Mouse (Mus musculus) cerebellum, adult (tissue): ENCODE results near the gene Tcf12.

ENCODE experiments used
- ATAC-seq: cut with Nextera tagmentation; 2 replicates; pipeline ENCODE4 v1.9.2; 2017; ENCODE audit warnings: mild to moderate bottlenecking, moderate library complexity, mixed read lengths; ENCODE audit not compliant: insufficient number of reproducible peaks, low FRiP score, low TSS enrichment

Tcf12 gene

GRCm38 (mm10) chr9:72111622-72112550 lies at the start of gene Tcf12:
Gene Tcf12 (minus strand): TSS chr9:72111871.
- ATAC-seq = peak; percentile 70; the same call in 1 of the 2 replicates

DNA sequence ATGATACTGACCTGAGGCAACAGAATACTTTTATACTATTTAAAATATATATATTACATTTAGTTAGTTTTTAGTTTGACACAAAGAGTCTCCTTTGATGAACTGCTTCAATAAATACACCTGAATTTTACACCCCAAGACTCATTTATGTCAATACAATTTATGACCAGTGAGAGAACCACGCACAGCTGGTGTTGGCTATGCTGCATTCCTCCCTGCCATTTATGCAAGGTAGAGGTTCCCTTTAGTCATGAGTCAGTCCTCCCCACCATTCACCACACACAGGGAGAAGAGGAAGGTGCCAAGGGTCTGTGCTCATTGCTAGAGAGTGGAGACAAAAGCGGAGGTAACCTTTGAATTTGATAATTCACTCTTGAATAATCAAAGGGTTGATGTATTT lies 46.7 kb upstream of the Tcf12 start:
- no peak for ATAC-seq

DNA sequence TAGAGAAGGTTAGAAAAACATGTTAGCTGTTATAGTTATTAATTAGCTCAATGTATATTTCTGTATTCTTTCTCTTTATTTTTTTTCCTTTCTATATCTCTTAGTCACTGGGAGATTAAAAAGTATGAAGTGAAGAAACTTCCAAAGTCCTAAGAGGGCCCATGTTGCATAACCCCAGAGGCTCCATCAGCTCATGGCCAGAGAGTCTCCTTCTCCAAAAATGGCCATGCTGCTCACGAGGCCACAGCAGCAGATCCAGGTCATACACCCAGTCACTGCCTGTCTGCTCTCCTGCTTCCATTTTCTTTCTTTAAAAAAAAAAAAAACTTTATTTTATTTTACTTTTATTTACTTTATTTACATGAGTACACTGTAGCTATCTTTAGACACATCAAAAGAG lies 45.4 kb upstream of the Tcf12 start:
- no peak for ATAC-seq

DNA sequence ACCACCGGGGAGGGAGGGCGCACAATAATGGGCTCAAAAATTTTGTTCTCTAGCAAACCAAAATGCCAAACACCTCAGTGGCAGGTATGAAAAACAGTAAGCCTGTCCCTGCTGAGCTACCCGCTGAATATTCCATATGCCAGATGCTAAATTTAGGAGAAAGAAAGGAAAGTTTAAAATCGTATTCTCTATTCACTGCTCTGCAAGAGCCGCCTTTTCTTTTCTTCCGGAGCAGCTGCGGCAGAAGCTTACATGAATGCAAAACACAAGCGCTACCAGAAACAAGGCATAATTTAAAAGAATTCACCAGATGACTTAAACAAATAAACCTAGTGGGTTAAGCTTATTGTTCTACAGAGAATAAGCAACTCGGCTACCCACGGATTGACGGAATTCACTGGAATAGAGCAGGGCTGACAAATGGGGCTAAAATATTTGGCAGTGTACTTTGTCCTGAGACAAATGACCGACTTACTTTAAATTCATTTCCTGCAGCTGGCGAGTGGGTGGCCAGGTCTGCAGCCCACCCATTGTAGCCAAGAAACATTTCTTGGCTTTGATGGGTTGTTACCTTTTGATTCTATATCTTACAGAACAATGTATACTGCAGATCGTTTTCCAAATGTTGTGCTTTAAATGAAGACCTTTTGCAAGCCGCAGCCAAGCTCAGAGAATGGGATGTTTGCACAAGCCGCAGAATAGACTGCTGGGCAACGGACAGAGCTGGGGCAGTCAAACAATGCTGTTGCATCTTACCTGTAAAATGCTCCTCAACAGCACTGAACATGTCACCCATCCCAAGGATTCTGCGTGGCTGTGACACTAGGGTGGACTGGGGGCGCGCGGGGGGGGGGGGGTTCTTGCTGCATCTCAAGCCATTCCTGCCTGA lies 43.8 kb upstream of the Tcf12 start:
- ATAC-seq = peak; percentile 66; the same call in 1 of the 2 replicates

- no peak for ATAC-seq
Measured at GRCm38 (mm10) chr9:72144148-72144547, 32.5 kb upstream of the Tcf12 start.

DNA sequence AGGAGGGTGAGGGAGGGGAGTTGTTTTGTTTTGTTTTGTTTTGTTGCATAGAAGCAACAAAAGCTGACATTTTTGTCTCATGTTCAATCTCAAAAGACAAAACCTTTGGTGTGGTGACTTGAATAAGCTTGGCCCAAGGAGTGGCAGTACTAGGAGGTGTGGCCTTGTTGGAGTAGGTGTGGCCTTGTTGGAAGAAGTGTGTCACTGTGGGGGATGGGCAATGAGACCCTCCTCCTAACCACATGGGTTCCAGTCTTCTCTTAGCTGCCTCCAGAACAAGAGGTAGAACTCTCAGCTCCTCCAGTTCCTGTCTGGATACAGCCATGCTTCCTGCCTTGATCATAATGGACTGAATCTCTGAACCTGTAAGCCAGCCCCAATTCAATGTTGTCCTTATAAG lies 26.2 kb upstream of the Tcf12 start:
- no peak for ATAC-seq

- ATAC-seq = no peak
Measured at GRCm38 (mm10) chr9:72133772-72134245, 22.1 kb upstream of the Tcf12 start.

- ATAC-seq = peak; percentile 80; the same call in 1 of the 2 replicates
Measured at GRCm38 (mm10) chr9:72133089-72133771, 21.6 kb upstream of the Tcf12 start.

DNA sequence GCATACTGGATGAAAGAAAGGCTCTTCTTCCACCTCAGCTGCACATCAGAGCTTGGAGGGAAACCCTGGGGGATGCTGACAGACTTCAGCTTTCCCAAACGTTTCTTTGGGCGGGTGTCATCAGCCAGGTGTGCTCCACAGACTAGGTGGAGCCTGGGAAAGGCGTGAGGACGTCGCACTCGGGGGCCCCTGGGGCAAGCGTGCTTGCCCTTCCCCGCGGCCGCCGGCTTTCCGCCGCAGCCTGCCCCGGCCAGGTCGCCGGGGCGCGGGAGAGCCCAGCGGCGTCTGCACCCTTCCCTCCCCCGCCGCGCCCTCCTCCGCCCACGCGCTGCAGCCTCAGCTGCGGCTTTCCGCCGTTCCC lies 21.0 kb upstream of the Tcf12 start:
- no peak; the same call in 1 of the 2 replicates for ATAC-seq

DNA sequence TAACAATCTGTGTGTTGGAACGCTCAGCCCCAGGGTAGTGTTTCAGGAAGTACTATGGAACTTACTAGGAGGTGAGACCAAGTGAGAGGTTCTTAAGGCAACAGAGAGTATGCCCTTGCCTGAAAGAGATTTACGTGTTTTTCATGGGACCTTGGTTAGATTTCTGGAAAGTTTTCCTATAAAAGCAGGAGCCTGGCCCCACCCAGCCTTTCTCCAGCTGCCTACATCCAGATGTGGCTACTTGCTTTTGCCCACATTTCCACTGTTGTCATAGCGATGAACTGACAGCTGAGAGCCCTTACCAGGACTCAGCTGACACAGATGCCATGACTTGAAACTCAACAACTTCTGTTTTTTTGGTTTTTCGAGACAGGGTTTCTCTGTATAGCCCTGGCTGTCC lies 18.2 kb upstream of the Tcf12 start:
- ATAC-seq = no peak

- no peak for ATAC-seq
Measured at GRCm38 (mm10) chr9:72125442-72125841, 13.8 kb upstream of the Tcf12 start.

DNA sequence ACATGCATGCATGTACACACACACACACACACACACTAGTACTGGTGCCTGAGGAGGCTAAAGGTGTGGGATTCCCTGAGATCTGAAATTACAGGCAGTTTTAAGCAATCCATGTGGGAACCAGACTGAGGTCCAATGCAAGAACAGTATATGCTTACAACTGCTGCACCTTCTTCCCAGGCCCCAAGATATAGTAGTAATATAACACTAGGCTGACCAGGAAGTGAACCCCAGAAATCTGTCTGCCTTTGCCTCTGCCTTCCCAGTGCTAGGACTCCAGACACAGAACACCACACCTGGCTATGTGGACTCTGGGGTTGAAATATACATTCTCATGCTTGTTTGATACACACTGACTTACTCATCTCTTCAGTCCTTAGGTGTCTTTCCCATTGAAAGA lies 6.8 kb upstream of the Tcf12 start:
- no peak for ATAC-seq

DNA sequence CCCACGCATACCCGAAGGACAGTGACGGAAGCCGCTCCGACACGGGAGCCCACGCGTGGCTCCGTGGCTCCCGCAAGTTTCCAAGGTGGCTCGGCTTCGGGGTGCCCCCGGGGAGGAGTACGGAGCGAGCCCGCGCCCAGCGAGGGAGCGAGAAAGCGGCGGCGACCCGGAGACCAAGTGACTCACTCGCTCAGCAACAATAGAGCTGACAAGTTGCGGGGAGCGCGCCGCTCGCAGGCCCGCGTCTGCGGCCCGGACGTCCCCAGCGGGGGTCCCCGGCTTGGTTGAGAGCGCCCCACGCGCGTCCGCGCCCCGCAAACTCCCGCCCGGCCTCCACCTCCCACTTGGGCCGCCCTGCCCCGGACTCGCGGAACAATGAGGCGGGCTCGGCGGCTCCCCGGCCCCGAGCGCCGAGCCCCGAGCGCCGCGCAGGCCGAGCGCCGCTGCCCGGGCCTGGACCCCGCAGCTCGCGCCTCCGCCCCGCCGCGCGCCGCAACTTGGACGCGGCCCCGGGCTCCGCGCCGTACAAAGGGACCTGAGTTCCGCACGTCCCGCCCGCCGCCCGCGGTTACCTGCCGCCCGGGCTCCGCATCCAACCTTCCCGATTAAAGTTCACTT lies 558 bp downstream of the Tcf12 start:
- peak; percentile 72; the same call in 1 of the 2 replicates for ATAC-seq

DNA sequence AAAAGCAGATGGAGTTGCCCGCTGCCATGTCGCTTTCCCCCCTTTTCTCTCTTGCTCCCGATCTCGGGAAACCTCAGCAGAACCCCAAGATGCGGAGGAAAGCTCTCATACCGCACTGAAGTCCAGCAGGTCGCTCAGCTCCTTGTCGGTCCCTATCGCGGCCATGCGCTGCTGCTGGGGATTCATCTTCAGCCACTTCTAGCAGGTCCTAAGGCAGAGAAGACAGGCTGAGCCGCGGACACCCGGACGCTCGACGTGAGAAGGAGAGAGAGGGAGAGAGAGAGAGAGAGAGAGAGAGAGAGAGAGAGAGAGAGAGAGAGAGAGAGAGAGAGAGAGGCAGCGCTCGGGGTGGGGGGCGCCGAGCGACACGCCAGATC lies 1.1 kb downstream of the Tcf12 start:
- no peak for ATAC-seq

- ATAC-seq = no peak
Measured at GRCm38 (mm10) chr9:72103471-72103870, 8.2 kb downstream of the Tcf12 start.

GRCm38 (mm10) chr9:72099945-72100685 lies 11.6 kb downstream of the Tcf12 start:
- no peak for ATAC-seq

DNA sequence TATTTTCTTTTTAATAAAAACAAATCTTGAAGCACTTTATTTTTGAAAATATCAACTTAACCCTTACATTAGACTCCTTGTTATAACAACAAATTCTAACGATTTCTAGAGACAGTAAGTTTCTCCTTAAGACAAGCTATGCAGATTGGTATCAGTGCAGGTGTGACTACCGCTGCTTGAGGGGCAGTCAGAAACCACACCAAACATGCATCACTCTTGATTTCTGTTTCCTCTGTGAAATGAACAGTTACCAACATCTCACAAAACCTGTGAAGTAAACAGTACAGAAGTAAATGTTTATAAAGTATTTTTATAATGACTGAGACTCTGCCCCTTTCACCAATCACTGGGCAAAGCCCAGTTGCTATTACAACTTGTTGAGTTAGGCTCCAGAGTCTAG lies 13.6 kb downstream of the Tcf12 start:
- no peak for ATAC-seq

DNA sequence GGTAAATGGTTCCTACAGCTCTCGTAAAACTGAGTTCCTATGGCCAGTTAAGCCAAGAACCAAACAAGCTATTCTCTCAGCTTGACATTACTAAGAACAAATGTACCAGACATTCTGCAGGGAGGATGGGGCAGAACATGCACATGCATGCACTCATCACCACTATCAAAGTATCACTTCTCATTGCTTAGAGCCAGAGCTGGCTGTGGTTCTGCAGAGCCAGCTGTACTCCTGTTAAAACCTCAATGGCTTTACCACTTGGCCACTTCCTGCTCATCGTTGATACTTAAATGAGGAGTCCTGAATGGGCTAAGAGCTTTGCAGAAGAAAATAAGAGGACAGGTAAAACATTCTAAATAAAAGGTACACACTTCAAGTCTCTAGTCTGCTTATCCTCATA lies 14.6 kb downstream of the Tcf12 start:
- no peak for ATAC-seq

- ATAC-seq = no peak
Measured at GRCm38 (mm10) chr9:72094675-72095074, 17.0 kb downstream of the Tcf12 start.
